Mouse (Mus musculus) kidney, embryonic 14.5 days (tissue): ENCODE data around the gene Ccdc83. TPM values are rescaled to one million over a fixed set of nuclear protein-coding genes. Genes with fewer than 3 reads are reported as not detected.

ENCODE experiments used
- ATAC-seq: fragments of 200-750 bp; cut with Nextera tagmentation; 2 replicates; pipeline ENCODE4 v1.8.0; 2017; ENCODE audit warnings: moderate number of reproducible peaks, mild to moderate bottlenecking, moderate TSS enrichment, moderate library complexity; ENCODE audit not compliant: low FRiP score, low TSS enrichment
- H3K27ac ChIP-seq: fragments of 300-500 bp; sonication (generic); 2 replicates; pipeline ENCODE4 v1.5.1; 2014; ENCODE audit warnings: low read depth, mild to moderate bottlenecking, low read length, moderate library complexity, mixed read lengths
- H3K27me3 ChIP-seq: fragments of 300-500 bp; sonication (generic); 2 replicates; pipeline ENCODE4 v1.6.1; 2014; ENCODE audit warnings: mild to moderate bottlenecking, low read length; ENCODE audit not compliant: control insufficient read depth, insufficient read depth
- H3K36me3 ChIP-seq: fragments of 300-500 bp; sonication (generic); 2 replicates; pipeline ENCODE4 v1.6.1; 2014; ENCODE audit warnings: low read length, mixed read lengths; ENCODE audit not compliant: control insufficient read depth, insufficient read depth
- H3K4me1 ChIP-seq: fragments of 300-500 bp; sonication (generic); 2 replicates; pipeline ENCODE4 v1.6.1; 2014; ENCODE audit warnings: low read length, mixed read lengths; ENCODE audit not compliant: control insufficient read depth, insufficient read depth
- H3K4me2 ChIP-seq: fragments of 300-500 bp; sonication (generic); replicated peaks from 2 replicates; pipeline ENCODE4 v1.6.1; 2014; ENCODE audit warnings: low read depth, mild to moderate bottlenecking, low read length
- H3K4me3 ChIP-seq: fragments of 300-500 bp; sonication (generic); 2 replicates; pipeline ENCODE4 v1.5.1; 2014; ENCODE audit warnings: mild to moderate bottlenecking, low read length
- H3K9ac ChIP-seq: fragments of 300-500 bp; sonication (generic); 2 replicates; pipeline ENCODE4 v1.6.1; 2014; ENCODE audit warnings: low read depth, mild to moderate bottlenecking, low read length, moderate library complexity
- H3K9me3 ChIP-seq: fragments of 300-500 bp; sonication (generic); 2 replicates; pipeline ENCODE4 v1.6.1; 2016; ENCODE audit warnings: low read length; ENCODE audit not compliant: control insufficient read depth
- WGBS: fragments of 180-500 bp; shearing (Covaris S2); extraction: QIAGEN DNeasy Blood & Tissue Kit; methylation state at CpG from one replicate; pipeline ENCODE4 v1.1.7; 2014; 5-methylcytosine and 5-hydroxymethylcytosine counted together
- polyA plus RNA-seq: library from polyadenylated mRNA; unstranded; fragments of >200 nt; fragmentation: Nextera tagmentation; extraction: Ambion mirVana; gene quantifications from 2 replicates; pipeline ENCODE4 v1.2.1, GENCODE M21; 2014

Ccdc83 gene
- polyA plus RNA-seq, 1 experiment from 2014 or later: not detected

GRCm38 (mm10) chr7:90291885-90292284, 26.3 kb upstream of the Ccdc83 start:
- ATAC-seq: no peak
- no peaks in the 10 kb centered on the region for H3K9me3 ChIP-seq
- no peaks in the 10 kb centered on the region for H3K4me1 ChIP-seq
- 84% methylated on average over 6 of the region's 6 CpGs for WGBS
- H3K36me3 ChIP-seq: no peaks in the 10 kb centered on the region
- H3K27ac ChIP-seq: no peak overlapping the region
- H3K27me3 ChIP-seq: no peaks in the 10 kb centered on the region
- H3K4me2 ChIP-seq: no peak overlapping the region
- H3K4me3 ChIP-seq: no peak overlapping the region
- no peak overlapping the region for H3K9ac ChIP-seq

GRCm38 (mm10) chr7:90284793-90285192, 19.2 kb upstream of the Ccdc83 start:
- Histone ChIP-seq H3K4me3 (no peak overlapping the region), H3K4me2 (no peak overlapping the region), H3K9me3 (no peaks in the 10 kb centered on the region), H3K27ac (no peak overlapping the region), H3K9ac (no peak overlapping the region), H3K4me1 (no peaks in the 10 kb centered on the region), H3K36me3 (no peaks in the 10 kb centered on the region), H3K27me3 (no peaks in the 10 kb centered on the region)
- ATAC-seq: no peak
- 78% methylated on average over 7 of the region's 7 CpGs for WGBS

DNA sequence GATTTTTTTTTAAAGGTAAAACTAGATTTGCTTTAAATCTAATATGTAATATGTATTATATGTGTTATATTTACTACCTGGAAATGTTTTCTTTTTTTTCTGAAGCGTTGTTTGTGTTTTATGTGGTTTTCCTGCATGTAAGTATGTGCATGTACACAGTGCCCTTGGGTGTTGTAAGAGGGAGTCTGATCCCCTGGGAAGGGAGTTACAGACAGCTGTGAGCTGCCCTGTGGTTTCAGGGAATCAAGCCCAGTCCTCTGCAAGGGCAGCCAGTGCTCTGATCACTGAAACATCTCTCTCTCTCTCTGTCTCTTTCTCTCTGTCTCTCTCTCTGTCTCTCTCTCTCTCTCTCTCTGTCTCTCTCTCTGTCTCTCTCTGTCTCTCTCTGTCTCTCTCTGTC, 17.2 kb upstream of the Ccdc83 start:
- Histone ChIP-seq H3K27me3 (no peaks in the 10 kb centered on the region), H3K27ac (no peak overlapping the region), H3K9ac (no peak overlapping the region), H3K4me3 (no peak overlapping the region), H3K36me3 (no peaks in the 10 kb centered on the region), H3K4me1 (peaks cover 3% of the 10 kb centered on the region; the same call in 1 of the 2 replicates), H3K4me2 (no peak overlapping the region), H3K9me3 (no peaks in the 10 kb centered on the region)
- ATAC-seq: no peak
- 78% methylated on average over 1 of the region's 1 CpGs for WGBS

- H3K4me2 ChIP-seq: no peak overlapping the region
Observed at GRCm38 (mm10) chr7:90281759-90282546, 16.4 kb upstream of the Ccdc83 start.

GRCm38 (mm10) chr7:90280878-90281277, 15.3 kb upstream of the Ccdc83 start:
- ATAC-seq: no peak
- H3K27me3 ChIP-seq: no peaks in the 10 kb centered on the region
- WGBS: 64% methylated on average over 8 of the region's 8 CpGs
- no peaks in the 10 kb centered on the region for H3K9me3 ChIP-seq
- H3K27ac ChIP-seq: no peak overlapping the region
- no peak overlapping the region for H3K4me2 ChIP-seq
- H3K4me1 ChIP-seq: peaks cover 10% of the 10 kb centered on the region; the same call in 1 of the 2 replicates
- H3K9ac ChIP-seq: no peak overlapping the region
- no peaks in the 10 kb centered on the region for H3K36me3 ChIP-seq
- no peak overlapping the region for H3K4me3 ChIP-seq

More at GRCm38 (mm10) chr7:90281759-90282546, 16.4 kb upstream of the Ccdc83 start:
- 76% methylated on average over 11 of the region's 11 CpGs for WGBS
- H3K27ac ChIP-seq: no peak overlapping the region
- no peaks in the 10 kb centered on the region for H3K27me3 ChIP-seq
- no peaks in the 10 kb centered on the region for H3K36me3 ChIP-seq
- no peak overlapping the region for H3K4me3 ChIP-seq
- no peak for ATAC-seq
- peaks cover 10% of the 10 kb centered on the region; the same call in 1 of the 2 replicates for H3K4me1 ChIP-seq
- no peaks in the 10 kb centered on the region for H3K9me3 ChIP-seq
- H3K9ac ChIP-seq: no peak overlapping the region

- Histone ChIP-seq H3K9me3 (no peaks in the 10 kb centered on the region), H3K36me3 (no peaks in the 10 kb centered on the region), H3K4me2 (no peak overlapping the region), H3K9ac (no peak overlapping the region), H3K27me3 (no peaks in the 10 kb centered on the region), H3K4me1 (peaks cover 10% of the 10 kb centered on the region; the same call in 1 of the 2 replicates), H3K27ac (no peak overlapping the region), H3K4me3 (no peak overlapping the region)
- no peak for ATAC-seq
- WGBS: 65% methylated on average over 11 of the region's 11 CpGs
Observed at GRCm38 (mm10) chr7:90280274-90280875, 14.8 kb upstream of the Ccdc83 start.

DNA sequence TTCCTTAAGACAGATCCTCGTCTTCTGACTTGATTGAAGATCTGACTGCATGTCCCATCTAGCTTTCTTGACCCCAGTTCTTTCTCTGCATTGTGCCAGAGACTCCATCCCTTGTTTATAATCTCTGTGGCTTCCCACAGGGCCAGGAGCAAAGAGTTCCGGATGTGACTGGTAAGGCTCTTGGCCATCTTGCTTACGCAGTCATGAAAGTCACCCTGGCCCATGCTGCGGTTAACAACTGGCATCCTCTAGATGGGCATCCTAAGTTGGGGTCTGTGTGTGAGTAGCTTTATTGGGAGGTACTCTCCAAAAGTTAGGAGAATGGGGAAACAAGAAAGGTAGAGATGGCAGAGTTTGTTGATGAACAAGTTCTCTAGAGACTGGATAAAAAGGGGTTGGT, 13.6 kb upstream of the Ccdc83 start:
- no peak overlapping the region for H3K27ac ChIP-seq
- 94% methylated on average over 4 of the region's 4 CpGs for WGBS
- H3K9ac ChIP-seq: no peak overlapping the region
- no peaks in the 10 kb centered on the region for H3K9me3 ChIP-seq
- H3K4me3 ChIP-seq: no peak overlapping the region
- ATAC-seq: no peak
- H3K4me2 ChIP-seq: no peak overlapping the region
- peaks cover 10% of the 10 kb centered on the region; the same call in 1 of the 2 replicates for H3K4me1 ChIP-seq
- no peaks in the 10 kb centered on the region for H3K27me3 ChIP-seq
- no peaks in the 10 kb centered on the region for H3K36me3 ChIP-seq

DNA sequence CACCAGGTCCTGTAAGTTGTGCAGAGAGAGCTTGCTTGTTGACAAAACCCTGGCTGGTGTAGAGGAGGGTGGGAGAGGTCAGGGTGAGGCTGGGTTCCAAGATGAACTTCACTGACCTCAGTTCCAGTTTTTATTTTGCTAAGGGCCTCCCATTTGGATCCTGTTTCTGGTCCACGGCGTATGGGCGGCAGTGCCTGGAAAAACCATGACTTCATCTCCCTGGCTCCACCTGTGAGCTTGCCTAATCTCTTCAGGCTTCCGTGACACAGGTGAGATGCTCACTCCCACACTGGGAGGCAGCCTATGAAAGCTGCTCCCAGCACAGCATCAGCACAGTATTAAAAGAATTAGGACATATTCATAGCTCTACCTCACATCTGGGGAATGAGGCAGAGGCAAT, 12.2 kb upstream of the Ccdc83 start:
- Histone ChIP-seq H3K9me3 (no peaks in the 10 kb centered on the region), H3K27ac (0 out of 2 replicates have a peak overlapping the region, but pooled peaks have one; percentile 26), H3K4me1 (peaks cover 10% of the 10 kb centered on the region; the same call in 1 of the 2 replicates), H3K36me3 (no peaks in the 10 kb centered on the region), H3K27me3 (no peaks in the 10 kb centered on the region), H3K9ac (no peak overlapping the region), H3K4me3 (no peak overlapping the region), H3K4me2 (no peak overlapping the region)
- 17% methylated on average over 4 of the region's 4 CpGs for WGBS
- no peak; the same call in 1 of the 2 replicates for ATAC-seq

GRCm38 (mm10) chr7:90277246-90277645, 11.7 kb upstream of the Ccdc83 start:
- no peaks in the 10 kb centered on the region for H3K36me3 ChIP-seq
- no peak overlapping the region for H3K4me3 ChIP-seq
- 41% methylated on average over 3 of the region's 3 CpGs for WGBS
- no peak overlapping the region for H3K9ac ChIP-seq
- H3K4me1 ChIP-seq: peaks cover 10% of the 10 kb centered on the region; the same call in 1 of the 2 replicates
- peak; percentile 47 for ATAC-seq
- 0 out of 2 replicates have a peak overlapping the region, but pooled peaks have one; percentile 26 for H3K27ac ChIP-seq
- no peaks in the 10 kb centered on the region for H3K27me3 ChIP-seq
- H3K9me3 ChIP-seq: no peaks in the 10 kb centered on the region
- H3K4me2 ChIP-seq: no peak overlapping the region
